Mouse (Mus musculus) neutrophil, adult 83 days (primary cell): ENCODE measurements around the gene Vmn1r80. TPM values are rescaled to one million over a fixed set of nuclear protein-coding genes. Genes with fewer than 3 reads are reported as not detected.

Experiments
- total RNA-seq, 2 experiments: library from RNA; stranded (reverse); gene quantifications; one replicate each; pipeline ENCODE4 v1.2.4; 2023

Vmn1r80 gene
- total RNA-seq = not detected

DNA sequence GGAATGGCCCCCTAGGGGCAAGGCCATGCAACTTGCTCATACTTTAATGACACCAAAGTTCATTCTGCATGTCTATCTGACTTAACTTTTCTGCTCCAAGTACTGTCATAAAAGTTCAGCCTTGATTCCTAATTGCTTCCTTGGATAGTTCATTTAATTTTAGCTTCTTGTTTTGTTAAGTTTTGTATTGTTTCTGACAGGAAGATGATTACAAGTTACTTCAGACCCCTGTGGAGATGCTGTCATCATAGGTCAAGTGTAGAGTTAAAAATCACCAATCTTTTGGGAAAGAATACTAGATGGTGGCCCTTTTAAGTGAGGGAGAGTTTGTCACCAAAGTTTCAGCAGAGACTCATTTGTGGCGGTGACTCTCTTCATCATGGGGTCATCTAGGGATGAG lies at the start of gene Vmn1r80:
Gene Vmn1r80 (plus strand): TSS at position 301 of the 400 bp plus-strand sequence.

DNA sequence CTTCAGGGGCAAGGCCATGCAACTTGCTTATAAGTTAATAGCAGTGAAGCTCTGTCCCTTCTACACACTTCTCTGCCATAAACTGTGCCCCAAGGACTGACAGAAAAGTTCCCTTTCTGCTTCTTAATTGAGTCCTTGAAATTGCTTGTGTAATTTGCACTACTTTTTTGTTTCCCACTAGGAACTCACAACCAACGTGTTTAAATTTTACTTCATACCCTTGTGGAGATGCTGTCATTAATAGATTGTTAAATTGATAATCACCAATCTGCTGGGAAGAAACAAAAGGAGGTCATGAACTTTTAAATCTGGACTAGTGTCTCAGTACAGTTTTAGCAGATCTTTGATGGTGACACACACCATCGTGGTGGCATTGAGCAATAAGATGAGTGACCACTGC lies 39.1 kb upstream of the Vmn1r80 start, which contains the start of gene Vmn1r78:
Gene Vmn1r78 (plus strand): TSS at position 301 of the 400 bp plus-strand sequence.

DNA sequence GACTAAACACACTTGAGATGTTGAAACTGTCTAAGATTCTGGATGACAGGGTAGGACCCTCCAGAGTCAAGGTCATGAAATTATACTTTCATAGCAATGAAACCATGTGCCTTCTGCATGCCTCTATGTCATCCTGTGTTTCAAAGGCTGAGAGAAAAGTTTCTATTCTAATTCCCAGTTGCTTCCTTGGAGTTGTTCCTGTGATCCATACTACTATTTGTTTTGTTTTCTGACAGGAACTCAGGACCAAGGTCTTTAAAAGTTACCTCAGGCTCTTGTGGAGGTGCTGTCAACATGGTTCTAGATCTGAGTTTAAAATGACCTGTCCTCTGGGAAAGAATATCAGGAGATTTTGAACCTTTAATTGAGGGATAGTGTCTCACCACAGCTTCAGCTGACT lies 18.1 kb upstream of the Vmn1r80 start, which contains the start of gene Vmn1r79:
Gene Vmn1r79 (plus strand): TSS at position 301 of the 400 bp plus-strand sequence.

Other genes starting within 250 kb of the Vmn1r80 start
- not detected for gene Vmn1r77, start 152.5 kb upstream of the Vmn1r80 start, total RNA-seq
- not detected for gene Vmn1r78, start 39.0 kb upstream of the Vmn1r80 start, total RNA-seq
- gene Vmn1r79, start 18.0 kb upstream of the Vmn1r80 start, total RNA-seq = not detected
- gene Vmn1r81, start 79.0 kb downstream of the Vmn1r80 start, total RNA-seq = not detected
- not detected for gene Vmn1r82, start 111.1 kb downstream of the Vmn1r80 start, total RNA-seq
- under 1 TPM; 0.15 to 0.29 TPM for gene Vmn1r83, start 140.2 kb downstream of the Vmn1r80 start, total RNA-seq
- gene Vmn1r84, start 180.0 kb downstream of the Vmn1r80 start, total RNA-seq = not detected
- gene Zfp551, start 233.5 kb downstream of the Vmn1r80 start, total RNA-seq = under 1 TPM in 1 of 2 experiments, not detected in 1; 0.35 TPM